Mouse (Mus musculus): Measurements from ENCODE around the gene Wdr93.

Wdr93 gene

DNA sequence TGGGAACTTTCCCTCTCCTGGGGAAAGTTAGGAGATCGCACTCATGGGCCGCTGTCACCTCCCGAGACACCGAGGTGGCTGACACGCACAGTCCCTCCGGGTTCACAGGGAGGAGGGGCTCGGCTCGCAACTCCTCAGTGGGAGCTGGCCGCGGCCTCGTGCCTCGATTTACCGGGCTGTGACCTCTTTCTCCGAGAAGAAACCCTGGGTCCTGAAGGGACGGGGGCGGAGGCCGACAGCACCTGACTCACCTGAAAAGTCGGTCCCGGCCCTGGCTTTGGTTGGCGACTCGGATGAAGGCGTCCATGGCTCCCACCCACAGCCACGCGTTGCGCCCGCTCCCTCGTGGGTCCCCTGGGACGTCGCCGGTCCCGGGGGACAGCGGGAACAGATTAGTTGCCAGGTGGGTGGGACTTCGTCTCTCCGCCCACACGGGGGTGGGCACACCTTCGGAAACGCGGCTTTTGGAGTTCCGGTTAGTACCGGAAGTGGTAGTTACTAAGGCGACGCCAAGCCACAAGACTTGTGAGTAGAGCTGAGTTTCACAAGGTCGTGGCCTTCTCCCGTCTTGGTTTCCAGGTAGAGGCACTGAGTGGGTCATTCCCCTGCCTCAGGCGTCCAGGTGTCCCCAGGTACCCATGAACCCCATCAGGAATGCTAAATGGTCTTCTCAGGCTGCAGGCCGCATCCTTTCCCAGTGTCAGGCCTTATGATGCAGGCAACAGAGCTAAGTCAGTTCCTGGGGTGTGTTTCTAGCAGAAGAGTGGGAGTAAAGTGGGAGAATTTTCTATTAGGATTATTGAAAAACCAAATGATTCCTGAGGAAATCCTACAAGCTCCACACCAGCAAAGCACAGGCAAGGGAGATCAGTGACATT lies at the start of gene Wdr93, which contains the start of gene Pex11a:
Gene Wdr93, plus strand, starts transcription at position 505 of the 878 bp plus-strand sequence.
Gene Pex11a, minus strand, starts transcription at position 473 of the 878 bp plus-strand sequence.
- DNase-seq (ENCODE audit: low spot score), result peak; percentile 76

DNA sequence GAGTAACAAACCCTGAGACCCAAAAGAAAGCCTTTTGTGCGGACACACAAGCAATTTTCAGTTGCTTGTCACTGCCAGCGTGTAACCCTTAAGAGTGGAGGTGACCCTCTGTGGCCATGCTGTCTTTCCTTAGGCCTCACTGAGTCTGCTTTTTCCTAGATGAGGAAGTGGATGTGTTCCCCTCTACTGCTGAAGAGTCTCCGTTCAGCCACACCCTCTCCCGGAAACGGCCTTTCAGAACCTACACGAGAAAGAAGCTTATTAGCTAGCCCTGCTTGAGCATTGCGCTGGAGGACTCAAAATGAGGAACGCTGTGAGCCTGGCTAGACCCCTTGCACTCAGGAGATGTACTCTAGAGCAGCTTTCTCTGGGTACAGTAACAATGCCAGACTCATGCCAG lies 46.5 kb upstream of the Wdr93 start:
- DNase-seq (ENCODE audit: low spot score), result no peak

DNA sequence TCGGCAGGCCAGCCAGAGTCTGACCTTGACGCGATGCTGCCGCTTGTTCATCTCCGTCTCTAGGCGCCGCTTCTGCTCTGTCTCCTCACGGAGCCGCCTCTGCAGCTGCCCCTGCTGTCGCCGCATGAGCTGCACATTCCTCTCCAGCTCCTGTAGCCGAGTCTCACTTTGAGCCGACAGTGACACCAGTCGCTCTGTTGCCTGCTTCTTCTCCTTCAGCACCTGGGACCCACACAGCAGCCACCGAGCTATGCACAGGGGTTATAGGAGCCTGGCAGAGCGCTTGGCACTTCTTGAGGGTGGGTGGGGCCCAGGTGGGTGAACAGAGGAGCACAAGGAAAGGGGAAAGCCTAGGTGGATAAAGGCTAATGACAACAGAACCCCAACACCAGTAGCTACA lies 40.2 kb upstream of the Wdr93 start:
- DNase-seq (ENCODE audit: low spot score), result no peak

DNA sequence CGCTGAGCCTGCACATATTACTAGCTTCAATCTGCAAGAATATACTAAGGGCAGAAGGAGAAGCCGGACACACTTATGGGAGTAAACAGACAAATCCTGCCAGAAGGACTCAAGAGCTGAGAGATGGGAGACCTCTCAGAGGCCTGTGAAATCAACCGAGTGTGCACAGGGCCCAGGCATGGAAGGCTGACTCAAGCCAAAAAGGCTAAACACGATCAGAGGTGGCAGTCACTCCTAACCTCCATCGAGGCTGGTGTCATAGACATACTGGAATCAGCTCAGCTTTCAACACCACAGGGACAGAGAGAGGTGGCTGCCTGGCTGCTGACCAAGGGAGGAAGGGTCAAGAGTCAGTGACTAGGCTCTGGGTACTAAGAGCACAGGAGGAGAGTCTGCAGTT lies 37.8 kb upstream of the Wdr93 start:
- DNase-seq (ENCODE audit: low spot score), result no peak

DNA sequence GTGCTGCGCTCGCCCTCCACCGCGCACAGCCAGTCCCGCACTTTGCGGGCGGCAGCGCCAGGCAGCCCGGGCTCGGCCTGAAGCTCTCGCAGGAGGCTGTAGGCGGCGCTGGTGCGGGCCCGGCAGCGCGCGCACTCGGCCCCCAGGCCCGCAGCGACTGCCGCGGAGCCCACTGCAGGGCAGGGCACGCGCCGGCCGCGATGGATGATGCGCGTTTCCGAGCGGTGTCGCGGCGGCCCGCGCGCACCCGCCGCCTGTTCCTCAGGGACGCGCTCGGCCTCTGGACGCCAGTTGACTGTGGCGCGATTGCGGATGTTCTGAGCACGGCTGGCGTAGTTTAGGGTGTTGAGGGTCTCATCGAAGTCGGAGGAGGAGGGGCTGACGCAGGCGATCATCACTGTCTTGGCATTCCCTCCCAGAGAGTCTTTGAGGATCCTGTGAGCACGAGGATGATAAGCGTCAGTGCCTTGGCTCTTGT lies 32.8 kb upstream of the Wdr93 start:
- no peak for DNase-seq (ENCODE audit: low spot score)

DNA sequence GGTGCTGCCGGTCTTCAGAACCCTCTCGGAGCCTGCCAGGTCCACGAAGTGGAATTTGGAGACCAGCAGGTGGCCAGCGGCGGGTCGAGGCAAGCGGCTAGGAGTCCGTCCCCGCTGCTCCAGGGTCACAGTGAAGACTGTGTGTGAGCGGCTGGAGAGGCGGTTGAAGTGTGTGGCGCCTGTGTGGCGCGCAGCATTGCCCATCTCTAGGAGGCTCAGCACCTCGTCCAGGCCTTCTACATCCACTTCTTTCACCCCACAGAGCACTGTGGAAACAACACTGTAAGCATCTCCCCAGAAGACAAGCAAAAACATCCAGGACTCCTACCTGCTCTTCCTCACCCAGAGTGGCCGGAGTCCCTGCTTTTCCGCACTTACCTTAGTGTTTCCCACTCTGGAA lies 32.1 kb upstream of the Wdr93 start:
- DNase-seq (ENCODE audit: low spot score), result no peak

DNA sequence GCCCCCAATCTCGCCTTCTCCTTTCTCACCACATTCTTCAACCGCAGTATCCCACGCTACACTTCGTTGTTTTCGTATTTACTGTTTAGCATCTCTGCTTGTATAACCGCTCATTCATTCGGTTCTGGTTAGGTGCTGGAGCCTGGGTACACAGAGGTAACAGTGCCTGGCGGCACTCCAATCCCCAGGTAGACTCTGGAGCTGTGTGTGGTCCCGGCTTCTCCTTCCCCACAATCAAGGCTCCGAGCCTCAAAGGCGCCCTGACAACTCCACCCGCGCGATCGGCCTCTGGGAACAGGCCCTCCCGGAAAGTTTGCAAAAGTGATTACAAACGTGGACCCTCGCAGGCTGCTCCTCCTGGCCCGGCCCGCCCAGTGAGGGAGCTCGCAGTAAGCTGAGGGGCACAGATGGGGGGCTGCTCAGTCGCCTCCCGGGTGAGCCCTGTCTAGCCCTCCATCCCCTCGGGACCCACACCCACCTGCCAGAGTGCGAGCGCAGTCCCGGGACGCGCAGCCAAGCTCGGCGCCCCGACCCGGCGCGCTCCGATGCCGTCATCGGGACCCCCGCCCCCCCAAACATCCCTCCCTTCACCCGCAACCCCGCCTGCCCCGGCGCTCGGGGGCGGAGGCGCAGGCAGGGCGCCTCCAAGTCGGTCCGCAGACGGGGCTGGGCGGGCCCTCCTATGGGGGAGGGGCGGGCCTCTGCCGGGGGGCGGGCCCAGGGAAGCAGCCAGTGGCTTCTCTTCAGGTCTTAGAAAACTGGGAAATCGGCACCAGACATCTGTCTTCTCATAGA lies 27.6 kb upstream of the Wdr93 start, which contains the start of gene Kif7:
Gene Kif7, minus strand, starts transcription at position 534 of the 795 bp plus-strand sequence.
- peak; percentile 85 for DNase-seq (ENCODE audit: low spot score)

DNA sequence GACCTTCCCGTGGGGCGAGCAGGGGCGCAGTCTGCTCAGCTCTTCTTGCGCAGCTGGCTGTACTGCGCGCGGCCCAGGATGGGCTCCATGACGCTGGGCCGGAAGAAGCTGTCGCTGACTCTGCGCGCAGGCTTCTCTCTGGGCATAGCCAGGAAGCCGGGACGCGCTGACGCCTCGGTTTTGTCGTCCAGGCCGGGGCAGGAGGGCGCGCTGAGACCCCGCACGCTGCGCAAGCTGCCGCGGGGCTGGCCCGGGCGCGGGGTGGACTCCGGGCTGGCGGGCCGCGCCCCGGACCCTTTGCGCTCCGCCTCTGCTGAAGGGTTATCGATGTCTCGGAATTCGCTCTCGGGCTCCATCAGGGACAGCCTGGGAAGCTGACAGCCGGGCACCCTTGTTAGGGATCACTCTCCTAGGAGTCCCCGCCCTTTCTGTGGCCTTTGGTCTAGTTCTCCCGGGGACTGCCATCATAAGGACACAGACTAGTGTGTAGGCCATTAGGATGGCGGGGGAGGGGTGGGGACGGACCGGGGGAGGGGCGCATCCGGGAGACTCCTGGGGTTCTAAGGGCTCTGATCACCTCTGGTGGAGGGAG lies 21.5 kb upstream of the Wdr93 start:
- peak; percentile 38 for DNase-seq (ENCODE audit: low spot score)

DNA sequence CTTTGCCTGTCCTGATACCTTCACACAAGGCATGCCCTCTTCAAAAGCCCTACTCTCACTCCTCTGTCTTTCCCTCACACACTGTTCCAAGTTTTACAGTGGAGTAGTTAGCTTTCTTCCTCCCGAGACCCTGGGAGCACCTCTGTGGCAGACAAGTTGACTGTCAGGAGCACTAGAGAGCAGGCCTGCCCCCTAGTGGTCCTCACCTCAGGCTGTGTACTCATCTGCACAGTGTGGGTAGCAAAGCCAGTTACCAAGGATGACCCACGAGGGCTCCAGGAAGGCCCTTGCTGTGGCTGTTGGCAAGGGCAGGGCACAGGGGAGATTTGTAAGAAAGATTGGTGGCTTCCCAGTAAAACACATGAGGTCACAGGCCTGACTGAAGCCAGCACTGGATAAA lies 15.9 kb upstream of the Wdr93 start:
- peak; percentile 45 for DNase-seq (ENCODE audit: low spot score)

DNA sequence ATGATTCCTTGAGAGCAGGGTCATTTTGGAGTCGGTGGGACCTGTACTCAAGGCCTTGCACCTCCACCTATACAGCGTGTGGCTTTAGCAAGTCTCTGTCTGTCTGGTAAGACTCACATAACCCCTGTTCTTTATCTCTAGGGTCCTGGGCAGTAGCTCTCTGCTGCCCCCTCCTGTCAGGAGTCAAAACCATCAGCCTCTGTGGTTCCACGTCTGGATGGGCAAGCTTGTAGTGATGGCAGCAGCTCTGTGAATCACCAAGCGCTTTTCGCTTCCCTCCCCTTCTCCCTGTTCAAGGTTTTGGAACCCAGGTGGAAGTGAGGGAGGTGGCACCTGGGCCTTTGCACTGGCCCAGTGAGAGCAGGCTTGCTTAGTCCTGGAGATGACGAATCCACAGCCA lies 14.7 kb upstream of the Wdr93 start:
- peak; percentile 75 for DNase-seq (ENCODE audit: low spot score)

DNA sequence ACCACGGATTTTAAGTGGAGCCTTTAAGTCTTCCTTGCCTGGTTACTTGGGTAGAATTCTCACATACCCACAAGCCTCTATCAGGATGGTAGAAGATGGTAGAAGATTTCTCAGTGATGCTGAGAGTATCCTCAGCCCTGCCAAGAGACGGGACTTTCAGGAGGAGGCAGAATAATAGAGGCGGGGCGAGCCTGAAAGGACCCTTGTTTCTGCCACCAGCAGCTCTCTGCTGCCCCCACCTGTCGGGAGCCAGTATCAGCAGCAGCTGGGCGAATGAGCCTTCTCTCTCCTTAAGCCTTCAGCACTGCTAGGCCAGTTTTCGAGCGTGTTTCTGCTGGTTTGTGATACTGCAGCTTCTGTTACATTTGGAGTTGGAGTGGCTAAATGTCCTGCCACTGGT lies 13.8 kb upstream of the Wdr93 start:
- DNase-seq (ENCODE audit: low spot score), result peak; percentile 80

DNA sequence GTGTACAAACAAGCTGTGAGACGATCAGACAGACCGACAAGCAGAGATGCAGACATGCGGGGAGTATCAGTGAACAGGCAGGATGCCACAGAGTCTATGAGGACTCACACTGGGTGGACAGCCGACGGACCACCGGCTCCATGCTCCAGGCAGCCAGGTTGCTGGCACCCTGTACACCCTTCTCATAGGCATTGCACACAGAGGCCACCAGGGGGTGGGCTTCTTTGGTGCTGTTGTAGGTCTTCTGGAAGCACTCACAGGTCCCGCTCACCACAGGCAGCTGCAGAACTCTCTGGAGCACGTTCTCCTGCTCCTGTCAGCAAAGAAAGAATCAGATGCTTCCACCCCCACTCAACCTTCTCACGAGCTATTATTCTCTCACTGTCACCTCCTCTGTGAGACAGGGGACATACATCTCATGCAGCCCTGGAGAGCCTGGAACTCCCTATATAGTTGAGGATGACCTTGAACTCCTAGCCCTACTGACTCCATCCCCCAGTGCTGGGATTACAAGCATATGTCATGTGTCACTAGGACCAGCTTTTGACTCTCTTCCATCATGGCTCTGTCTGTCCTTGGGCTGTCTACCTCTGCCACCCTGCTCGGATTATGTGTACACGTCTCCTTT lies 13.1 kb upstream of the Wdr93 start:
- DNase-seq (ENCODE audit: low spot score), result peak; percentile 39

DNA sequence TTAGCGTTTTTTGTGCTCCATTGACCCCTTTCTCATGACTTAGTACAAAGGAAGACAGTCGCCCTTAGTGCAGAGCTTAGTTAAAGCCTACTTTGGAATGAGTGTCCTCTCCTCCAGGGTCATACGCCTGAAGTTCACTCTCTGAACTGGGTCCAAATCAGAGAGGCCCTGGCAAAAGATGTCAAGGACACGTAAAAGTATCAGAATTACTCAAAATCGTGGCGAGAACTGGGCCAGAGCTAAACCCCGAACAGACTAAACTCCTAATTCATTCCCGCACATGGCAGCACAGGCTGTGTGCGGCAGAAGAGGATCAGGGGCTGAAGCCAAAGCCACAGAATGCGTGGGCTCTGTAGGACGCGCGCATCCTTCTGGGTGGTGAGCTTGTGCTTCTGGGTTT lies 11.5 kb upstream of the Wdr93 start:
- DNase-seq (ENCODE audit: low spot score), result no peak

DNA sequence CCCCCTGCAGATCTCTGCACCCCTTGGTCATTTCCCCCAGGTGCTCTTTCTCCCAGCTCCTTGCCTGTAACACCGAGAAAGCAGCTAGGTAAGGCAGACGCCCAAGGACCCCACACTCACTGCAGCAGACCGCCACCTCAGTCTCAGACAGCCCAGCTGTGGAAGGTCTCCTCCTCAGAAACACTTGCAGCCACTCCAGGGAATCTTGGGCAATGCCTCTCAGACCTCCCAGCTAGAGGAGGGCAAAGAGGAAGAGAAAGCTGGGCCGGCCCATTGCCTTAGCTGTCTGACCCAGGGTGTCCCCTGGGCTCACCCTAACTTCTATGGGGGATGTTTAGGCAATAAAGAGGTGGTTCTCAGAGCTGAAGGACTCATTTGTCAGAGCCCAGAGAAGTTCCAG lies 10.3 kb upstream of the Wdr93 start, which contains the start of gene Plin1:
Gene Plin1, minus strand, starts transcription at position 282 of the 400 bp plus-strand sequence.
- no peak for DNase-seq (ENCODE audit: low spot score)

DNA sequence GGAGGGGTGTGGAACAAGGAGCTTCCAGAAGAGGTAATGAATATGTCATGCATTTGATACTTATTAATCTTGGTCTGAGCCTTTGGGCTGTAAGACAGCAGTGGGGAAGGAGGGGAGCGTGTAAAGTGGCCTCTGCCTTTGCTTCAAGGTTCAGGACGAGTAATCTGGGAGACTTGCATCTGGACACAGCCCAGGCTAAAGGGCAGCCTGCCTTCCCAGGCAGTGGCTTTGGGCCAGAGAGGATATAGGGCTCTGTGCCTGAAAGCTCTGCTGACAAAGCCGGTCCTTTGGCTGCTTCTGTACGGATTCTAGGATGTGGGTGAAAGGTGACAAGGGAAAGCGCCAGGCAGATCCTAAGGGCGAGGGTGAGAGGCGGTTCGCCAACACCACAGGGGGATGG lies 8.4 kb upstream of the Wdr93 start:
- no peak for DNase-seq (ENCODE audit: low spot score)

DNA sequence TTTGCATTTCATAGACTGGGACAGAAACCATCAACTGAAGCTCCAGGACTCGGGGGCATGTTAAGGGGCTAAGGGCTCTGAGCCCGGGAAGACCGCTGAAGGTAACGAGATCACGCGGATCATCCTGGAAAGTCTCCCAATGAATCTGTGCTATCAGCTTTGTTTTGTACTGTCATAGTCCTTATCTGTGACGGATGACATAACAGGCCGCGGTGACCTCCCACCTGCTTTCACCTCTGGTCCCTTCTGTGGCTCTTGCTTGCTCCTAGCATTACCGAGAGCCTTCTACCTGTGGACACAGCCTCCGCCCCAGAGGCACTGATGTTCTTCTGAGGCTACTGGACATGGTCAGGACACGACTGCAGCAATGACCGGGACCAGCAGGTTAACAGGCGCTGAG lies 6.5 kb upstream of the Wdr93 start:
- DNase-seq (ENCODE audit: low spot score), result no peak

DNA sequence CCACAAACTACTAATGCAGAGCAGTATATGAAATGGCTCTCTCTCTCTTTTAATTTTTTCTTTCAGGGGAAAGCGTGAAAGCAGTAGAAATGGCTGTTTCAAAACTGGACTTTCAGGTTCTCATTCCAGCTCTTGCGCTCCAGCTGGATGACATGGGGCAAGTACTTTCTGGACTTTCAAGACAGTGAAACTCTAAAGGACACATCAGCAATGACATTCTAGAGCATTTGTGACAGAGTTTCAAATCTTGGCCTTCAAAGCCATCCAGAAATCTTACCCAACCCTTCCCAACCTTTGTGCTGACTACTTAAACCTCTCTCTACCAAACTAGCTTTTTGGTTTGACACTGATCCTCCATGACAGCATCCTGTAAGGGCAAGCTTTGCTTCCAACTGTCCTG lies 4.0 kb upstream of the Wdr93 start:
- no peak for DNase-seq (ENCODE audit: low spot score)

DNA sequence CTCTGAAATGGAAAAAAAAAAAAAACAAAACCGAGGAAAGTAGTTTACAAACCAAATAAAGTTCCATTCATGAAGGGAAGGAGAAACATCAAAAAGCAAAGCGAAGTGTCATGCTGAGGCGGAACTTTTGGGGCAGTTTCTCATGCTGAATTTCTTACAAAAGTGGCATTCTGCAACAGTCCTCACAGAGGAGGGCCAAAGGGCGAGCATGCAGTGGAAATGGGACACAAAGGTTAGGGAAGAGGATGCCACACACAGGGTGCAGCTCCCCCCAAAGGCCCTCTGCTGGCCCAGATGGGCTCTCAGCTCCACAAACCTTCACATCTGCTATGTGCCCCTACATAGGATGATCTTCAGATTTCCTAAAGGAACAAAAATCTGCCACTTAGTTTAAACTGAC lies 2.7 kb upstream of the Wdr93 start:
- no peak for DNase-seq (ENCODE audit: low spot score)

DNA sequence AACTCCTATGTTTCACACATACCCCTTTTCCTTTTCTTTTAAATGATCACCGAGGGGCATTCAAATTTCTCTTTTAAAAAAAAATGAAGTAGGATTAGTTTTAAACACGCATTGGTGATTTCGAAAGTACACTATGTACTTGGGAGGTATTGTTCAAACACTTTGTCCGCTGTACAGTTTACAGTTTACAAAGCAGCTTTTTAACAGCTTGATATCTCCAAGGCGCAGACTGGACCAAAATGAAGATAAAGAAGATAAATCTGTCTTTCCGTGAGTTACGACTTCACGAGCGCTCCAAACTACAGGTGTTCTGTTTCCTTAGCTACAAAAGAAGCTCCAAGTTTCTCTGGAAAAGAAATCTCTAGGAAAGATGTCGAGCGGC lies 695 bp upstream of the Wdr93 start:
- DNase-seq (ENCODE audit: low spot score), result no peak

DNA sequence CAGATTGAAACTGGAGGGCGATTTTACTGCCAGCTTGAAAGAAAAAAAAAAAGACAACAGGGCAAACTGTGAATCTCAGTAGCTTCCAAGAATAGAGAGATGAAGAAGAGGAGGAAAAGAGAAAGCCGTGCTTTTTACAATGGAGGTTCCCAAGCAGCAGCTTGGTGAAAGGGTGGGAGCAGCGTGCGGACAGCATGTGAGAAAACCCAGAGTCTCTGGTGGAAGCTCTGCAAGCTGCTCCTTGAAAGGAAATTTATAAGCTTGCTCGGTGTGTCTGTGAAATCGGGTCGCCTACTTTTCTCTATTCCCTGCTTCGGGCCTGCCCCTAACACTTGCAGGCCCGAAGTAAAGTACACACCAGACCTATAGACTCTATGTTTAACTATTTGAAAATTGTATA lies 1.1 kb downstream of the Wdr93 start:
- no peak for DNase-seq (ENCODE audit: low spot score)

DNA sequence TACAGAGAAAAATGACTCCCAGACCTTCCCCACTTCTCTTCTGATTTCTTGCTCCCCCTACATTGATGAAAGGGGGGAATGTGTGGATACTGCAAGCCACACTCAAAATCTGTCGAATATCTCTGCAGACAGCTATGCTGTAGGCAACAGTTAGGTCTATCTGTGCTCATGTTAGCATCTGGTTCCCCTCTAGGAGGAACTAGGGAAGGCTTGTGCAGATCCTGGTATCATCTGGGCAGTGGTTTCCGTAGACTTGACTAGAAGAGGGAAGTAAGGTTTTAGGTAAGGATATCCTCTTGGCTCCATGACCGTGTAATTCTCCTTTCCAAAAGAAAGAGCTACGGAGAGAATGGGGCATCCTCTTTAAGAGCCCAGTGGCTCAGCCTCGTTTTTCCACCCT lies 1.6 kb downstream of the Wdr93 start:
- no peak for DNase-seq (ENCODE audit: low spot score)

DNA sequence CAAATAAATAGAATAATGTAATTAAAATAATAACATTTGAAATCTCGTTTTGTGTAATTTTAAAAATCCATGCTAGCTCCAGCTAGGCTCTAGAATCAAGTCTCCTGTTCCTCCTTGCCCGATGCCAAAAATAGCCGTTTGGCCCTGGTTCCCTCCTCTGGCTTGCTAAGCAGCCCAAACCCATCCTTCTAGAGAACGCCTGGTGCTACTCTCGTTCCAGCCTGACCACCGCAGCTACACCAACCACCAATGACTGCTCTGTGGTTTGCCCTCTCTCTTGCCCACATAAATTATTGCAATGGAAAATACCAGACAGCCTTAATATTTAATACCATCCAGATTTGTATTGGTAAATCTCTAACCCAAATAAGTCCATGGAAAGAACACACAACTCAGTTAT lies 4.7 kb downstream of the Wdr93 start:
- DNase-seq (ENCODE audit: low spot score), result no peak
